Mouse (Mus musculus) NIH3T3 (cell line): ENCODE results near the gene Mtor.

ENCODE experiments used
- DNase-seq: peaks from one replicate; pipeline ENCODE4 v3.0.0-alpha.2; 2012; ENCODE audit warnings: low read depth

Mtor gene

GRCm38 (mm10) chr4:148532516-148532915, 84.1 kb downstream of the Mtor start:
- no peak for DNase-seq

- DNase-seq: no peak
Observed at GRCm38 (mm10) chr4:148533613-148534328, 85.4 kb downstream of the Mtor start.

- DNase-seq: no peak
Observed at GRCm38 (mm10) chr4:148535876-148536275, 87.5 kb downstream of the Mtor start.

GRCm38 (mm10) chr4:148549106-148549505, 100.7 kb downstream of the Mtor start:
- DNase-seq: no peak

- DNase-seq: no peak
Observed at GRCm38 (mm10) chr4:148557766-148558165, 109.4 kb downstream of the Mtor start.

GRCm38 (mm10) chr4:148558297-148559000, 110.0 kb downstream of the Mtor start, which contains the start of gene Exosc10:
TSS of gene Exosc10 (plus strand) at chr4:148558429.
- peak; percentile 89 for DNase-seq

- no peak for DNase-seq
Observed at GRCm38 (mm10) chr4:148562676-148563075, 114.3 kb downstream of the Mtor start.

GRCm38 (mm10) chr4:148563595-148563994, 115.2 kb downstream of the Mtor start:
- DNase-seq: no peak

- DNase-seq: no peak
Observed at GRCm38 (mm10) chr4:148570138-148570537, 121.7 kb downstream of the Mtor start.

- DNase-seq: no peak
Observed at GRCm38 (mm10) chr4:148570693-148571295, 122.4 kb downstream of the Mtor start.

- no peak for DNase-seq
Observed at GRCm38 (mm10) chr4:148573222-148573621, 124.8 kb downstream of the Mtor start.

- DNase-seq: no peak
Observed at GRCm38 (mm10) chr4:148580765-148581164, 132.4 kb downstream of the Mtor start.

- no peak for DNase-seq
Observed at GRCm38 (mm10) chr4:148581422-148581821, 133.0 kb downstream of the Mtor start.

- DNase-seq: no peak
Observed at GRCm38 (mm10) chr4:148583257-148583656, 134.8 kb downstream of the Mtor start.

GRCm38 (mm10) chr4:148586648-148587047, 138.2 kb downstream of the Mtor start:
- no peak for DNase-seq

GRCm38 (mm10) chr4:148588793-148589192, 140.4 kb downstream of the Mtor start:
- DNase-seq: no peak

GRCm38 (mm10) chr4:148589565-148589964, 141.2 kb downstream of the Mtor start:
- no peak for DNase-seq

GRCm38 (mm10) chr4:148590421-148591170, 142.2 kb downstream of the Mtor start:
- DNase-seq: no peak

- peak; percentile 96 for DNase-seq
Observed at GRCm38 (mm10) chr4:148591171-148591630, 142.8 kb downstream of the Mtor start, which contains the start of gene Srm. TSS of gene Srm (plus strand) at chr4:148591503.

- DNase-seq: peak; percentile 43
Observed at GRCm38 (mm10) chr4:148591637-148592380, 143.4 kb downstream of the Mtor start.

GRCm38 (mm10) chr4:148593996-148594395, 145.6 kb downstream of the Mtor start:
- no peak for DNase-seq
